Mouse (Mus musculus): ENCODE results near the gene F8a.

DNA sequence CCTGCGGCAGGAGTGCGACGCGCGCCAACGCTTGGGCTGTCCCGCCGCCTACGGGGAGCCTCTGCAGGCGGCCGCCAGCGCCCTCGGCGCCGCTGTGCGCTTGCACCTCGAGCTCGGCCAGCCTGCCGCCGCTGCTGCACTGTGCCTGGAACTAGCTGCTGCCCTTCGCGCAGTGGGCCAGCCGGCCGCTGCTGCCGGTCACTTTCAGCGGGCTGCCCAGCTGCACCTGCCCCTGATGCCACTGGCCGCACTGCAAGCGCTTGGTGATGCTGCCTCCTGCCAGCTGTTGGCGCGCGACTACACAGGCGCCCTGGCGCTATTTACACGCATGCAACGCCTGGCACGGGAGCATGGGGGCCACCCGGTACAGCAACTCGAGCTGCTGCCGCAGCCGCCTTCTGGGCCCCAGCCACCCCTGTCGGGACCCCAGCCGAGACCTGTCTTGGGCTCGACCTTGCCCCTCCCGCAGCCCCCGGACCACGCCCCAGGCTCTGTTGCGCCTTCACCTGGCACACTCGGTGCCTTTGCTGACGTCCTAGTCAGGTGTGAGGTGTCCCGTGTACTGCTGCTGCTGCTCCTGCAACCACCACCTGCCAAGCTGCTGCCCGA is 619 bp downstream of the F8a start:
- TF ChIP-seq RCOR1 (conservative IDR thresholded peaks at IDR 0.05; ENCODE audit: low read depth, low read length), result no peak
- peak in 1 of 2 experiments; percentile 30; a peak in 2 of 4 replicates for TF ChIP-seq CTCF (conservative IDR thresholded peaks at IDR 0.05 in 1 of 2, IDR thresholded peaks at IDR 0.05 in 1 of 2; ENCODE audit: low read depth in 2 of 2, low read length in 2 of 2)
- no peak for TF ChIP-seq USF1 (IDR thresholded peaks at IDR 0.05; ENCODE audit: low read depth, low read length)
- TF ChIP-seq UBTF (IDR thresholded peaks at IDR 0.05; ENCODE audit: low read depth, low read length), result no peak
- no peak for TF ChIP-seq KAT2A (IDR thresholded peaks at IDR 0.05; ENCODE audit: insufficient replicate concordance, low read length)
- no peak for TF ChIP-seq EP300 (IDR thresholded peaks at IDR 0.05; ENCODE audit: low read length)
- no peak for TF ChIP-seq ETS1 (conservative IDR thresholded peaks at IDR 0.05; ENCODE audit: low read depth, low read length)
- no peak for TF ChIP-seq SMC3 (IDR thresholded peaks at IDR 0.05; ENCODE audit: low read depth, low read length)
- no peak for TF ChIP-seq TBP (conservative IDR thresholded peaks at IDR 0.05; ENCODE audit: low read depth, low read length)
- no peak for TF ChIP-seq GABPA (IDR thresholded peaks at IDR 0.05; ENCODE audit: insufficient replicate concordance, low read depth, low read length)
- TF ChIP-seq NELFE (IDR thresholded peaks at IDR 0.05; ENCODE audit: low read depth, low read length), result no peak
